Mouse (Mus musculus) kidney, embryonic 16.5 days (tissue): ENCODE data around the gene B4galnt3. TPM values are rescaled to one million over a fixed set of nuclear protein-coding genes. Genes with fewer than 3 reads are reported as not detected.

Experiments used
- ATAC-seq: fragments of 200-750 bp; cut with Nextera tagmentation; 2 replicates; pipeline ENCODE4 v1.8.0; 2017; ENCODE audit warnings: moderate TSS enrichment; ENCODE audit not compliant: low FRiP score, low TSS enrichment
- H3K27ac ChIP-seq: fragments of 300-500 bp; sonication (generic); 2 replicates; pipeline ENCODE4 v1.5.1; 2014; ENCODE audit warnings: low read length
- H3K27me3 ChIP-seq: fragments of 300-500 bp; sonication (generic); 2 replicates; pipeline ENCODE4 v1.6.1; 2014; ENCODE audit warnings: low read length, control low read depth, mixed read lengths; ENCODE audit not compliant: insufficient read depth
- H3K36me3 ChIP-seq: fragments of 300-500 bp; sonication (generic); 2 replicates; pipeline ENCODE4 v1.6.1; 2014; ENCODE audit warnings: low read length, control low read depth, mixed read lengths; ENCODE audit not compliant: insufficient read depth
- H3K4me1 ChIP-seq: fragments of 300-500 bp; sonication (generic); 2 replicates; pipeline ENCODE4 v1.6.1; 2014; ENCODE audit warnings: low read length, control low read depth, mixed read lengths; ENCODE audit not compliant: insufficient read depth
- H3K4me2 ChIP-seq: fragments of 300-500 bp; sonication (generic); replicated peaks from 2 replicates; pipeline ENCODE4 v1.6.1; 2014; ENCODE audit warnings: low read depth, low read length
- H3K4me3 ChIP-seq: fragments of 300-500 bp; sonication (generic); 2 replicates; pipeline ENCODE4 v1.5.1; 2014; ENCODE audit warnings: mild to moderate bottlenecking, low read length
- H3K9ac ChIP-seq: fragments of 300-500 bp; sonication (generic); replicated peaks from 2 replicates; pipeline ENCODE4 v1.6.1; 2014; ENCODE audit warnings: low read length
- H3K9me3 ChIP-seq: fragments of 300-500 bp; sonication (generic); 2 replicates; pipeline ENCODE4 v1.6.1; 2016; ENCODE audit warnings: low read length, control low read depth
- WGBS: fragments of 180-500 bp; shearing (Covaris S2); extraction: QIAGEN DNeasy Blood & Tissue Kit; methylation state at CpG from one replicate; pipeline ENCODE4 v1.1.7; 2014; 5-methylcytosine and 5-hydroxymethylcytosine counted together
- polyA plus RNA-seq: library from polyadenylated mRNA; unstranded; fragments of >200 nt; fragmentation: Nextera tagmentation; extraction: Ambion mirVana; gene quantifications from 2 replicates; pipeline ENCODE4 v1.2.1, GENCODE M21; 2015

B4galnt3 gene
- polyA plus RNA-seq, 1 experiment from 2014 or later: 2.4 TPM

GRCm38 (mm10) chr6:120185756-120186155 is 108.6 kb downstream of the B4galnt3 start:
- Histone ChIP-seq H3K27ac (no peak overlapping the region), H3K4me2 (no peak overlapping the region), H3K4me3 (no peak overlapping the region), H3K27me3 (no peaks in the 10 kb centered on the region), H3K9ac (no peak overlapping the region), H3K4me1 (peaks cover 15% of the 10 kb centered on the region), H3K9me3 (no peaks in the 10 kb centered on the region), H3K36me3 (no peaks in the 10 kb centered on the region)
- WGBS: 68% methylated on average over 7 of the region's 7 CpGs
- ATAC-seq: no peak

- no peaks in the 10 kb centered on the region for H3K36me3 ChIP-seq
- H3K4me2 ChIP-seq: no peak overlapping the region
- no peaks in the 10 kb centered on the region for H3K27me3 ChIP-seq
- WGBS: 92% methylated on average over 11 of the region's 12 CpGs
- H3K4me1 ChIP-seq: peaks cover 15% of the 10 kb centered on the region
- no peak overlapping the region for H3K9ac ChIP-seq
- no peak overlapping the region for H3K27ac ChIP-seq
- ATAC-seq: no peak
- H3K9me3 ChIP-seq: no peaks in the 10 kb centered on the region
- no peak overlapping the region for H3K4me3 ChIP-seq
Observed at GRCm38 (mm10) chr6:120185012-120185730, 109.2 kb downstream of the B4galnt3 start.

GRCm38 (mm10) chr6:120183771-120184170 is 110.6 kb downstream of the B4galnt3 start:
- WGBS: 90% methylated on average over 4 of the region's 4 CpGs
- H3K27me3 ChIP-seq: no peaks in the 10 kb centered on the region
- no peak overlapping the region for H3K9ac ChIP-seq
- H3K36me3 ChIP-seq: no peaks in the 10 kb centered on the region
- H3K27ac ChIP-seq: no peak overlapping the region
- no peak overlapping the region for H3K4me2 ChIP-seq
- no peaks in the 10 kb centered on the region for H3K9me3 ChIP-seq
- no peak for ATAC-seq
- peaks cover 14% of the 10 kb centered on the region for H3K4me1 ChIP-seq
- H3K4me3 ChIP-seq: no peak overlapping the region

DNA sequence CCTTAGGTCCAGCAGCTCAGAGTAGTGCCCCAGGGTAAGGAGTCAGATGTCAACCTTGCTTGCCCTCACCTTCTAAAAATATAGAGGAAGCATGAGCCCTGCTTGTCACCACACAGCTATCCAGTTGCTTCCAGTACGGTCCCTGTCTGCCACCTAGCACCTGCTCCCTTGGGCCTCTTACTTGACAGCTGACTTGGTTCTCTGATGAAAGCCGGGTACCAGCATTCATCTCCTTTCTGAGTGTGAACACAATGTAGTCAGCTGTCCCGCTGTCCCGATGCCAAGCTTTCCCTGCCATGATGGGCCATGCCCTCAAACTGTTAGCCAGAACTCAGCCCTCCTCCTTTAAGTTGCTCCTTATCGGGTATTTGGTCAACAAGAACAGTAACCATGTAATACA is 112.2 kb downstream of the B4galnt3 start:
- Histone ChIP-seq H3K27ac (no peak overlapping the region), H3K4me2 (no peak overlapping the region), H3K4me3 (no peak overlapping the region), H3K9me3 (no peaks in the 10 kb centered on the region), H3K4me1 (no peaks in the 10 kb centered on the region), H3K36me3 (no peaks in the 10 kb centered on the region), H3K27me3 (no peaks in the 10 kb centered on the region), H3K9ac (no peak overlapping the region)
- 84% methylated on average over 5 of the region's 5 CpGs for WGBS
- no peak for ATAC-seq

DNA sequence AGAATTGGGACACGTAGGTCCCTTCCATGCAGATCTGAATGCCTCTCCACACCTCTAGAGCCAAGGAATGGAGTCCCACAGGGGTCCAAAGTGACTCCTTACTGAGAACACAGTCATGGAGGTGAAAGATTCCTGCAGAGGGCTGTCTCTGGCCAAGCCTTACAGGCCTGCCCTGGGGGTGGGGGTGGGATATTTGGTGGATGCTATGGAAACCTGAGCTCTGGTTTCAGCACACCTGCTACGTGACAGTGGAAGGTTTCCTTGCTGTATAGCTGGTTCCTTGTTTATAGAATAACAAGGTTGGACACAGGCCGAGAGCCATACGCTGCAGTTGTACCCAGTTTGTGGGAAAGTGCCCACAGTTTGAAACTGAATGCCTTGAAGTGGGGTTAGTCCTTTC is 113.9 kb downstream of the B4galnt3 start:
- H3K9me3 ChIP-seq: no peaks in the 10 kb centered on the region
- no peak for ATAC-seq
- 58% methylated on average over 4 of the region's 4 CpGs for WGBS
- no peak overlapping the region for H3K4me2 ChIP-seq
- no peak overlapping the region for H3K27ac ChIP-seq
- H3K36me3 ChIP-seq: no peaks in the 10 kb centered on the region
- H3K4me1 ChIP-seq: no peaks in the 10 kb centered on the region
- H3K4me3 ChIP-seq: no peak overlapping the region
- no peaks in the 10 kb centered on the region for H3K27me3 ChIP-seq
- H3K9ac ChIP-seq: no peak overlapping the region

DNA sequence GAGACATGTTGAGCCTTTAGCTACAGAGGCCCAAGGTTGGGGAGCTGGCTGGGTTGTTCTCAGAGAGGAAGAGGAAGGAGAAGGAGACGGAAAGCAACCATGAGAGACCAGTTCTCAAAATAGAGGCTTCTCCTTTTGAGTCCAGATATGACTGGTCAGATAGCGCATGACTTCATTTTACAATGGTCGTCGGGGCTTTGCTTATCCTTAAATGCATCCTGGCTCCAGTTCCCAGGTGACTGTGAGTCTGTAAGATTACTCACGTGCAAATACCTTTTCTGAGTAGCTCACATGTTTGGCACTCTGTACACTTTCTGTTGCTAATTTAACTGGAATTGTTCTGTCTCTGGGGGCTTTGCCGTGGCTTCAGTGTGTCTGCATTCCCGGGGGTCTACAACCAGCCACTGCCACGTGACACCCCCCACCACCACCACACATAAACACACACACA is 114.6 kb downstream of the B4galnt3 start:
- ATAC-seq: no peak
- WGBS: 79% methylated on average over 8 of the region's 8 CpGs

GRCm38 (mm10) chr6:120179044-120179755 is 115.2 kb downstream of the B4galnt3 start:
- Histone ChIP-seq H3K4me2 (no peak overlapping the region), H3K27ac (no peak overlapping the region), H3K27me3 (no peaks in the 10 kb centered on the region), H3K9me3 (no peaks in the 10 kb centered on the region), H3K4me1 (no peaks in the 10 kb centered on the region), H3K9ac (no peak overlapping the region), H3K36me3 (no peaks in the 10 kb centered on the region), H3K4me3 (no peak overlapping the region)
- no peak for ATAC-seq
- WGBS: 91% methylated on average over 6 of the region's 6 CpGs

More for the DNA sequence above, 114.6 kb downstream of the B4galnt3 start:
- no peaks in the 10 kb centered on the region for H3K9me3 ChIP-seq
- no peaks in the 10 kb centered on the region for H3K4me1 ChIP-seq
- H3K4me2 ChIP-seq: no peak overlapping the region
- H3K4me3 ChIP-seq: no peak overlapping the region
- no peak overlapping the region for H3K27ac ChIP-seq
- H3K9ac ChIP-seq: no peak overlapping the region
- no peaks in the 10 kb centered on the region for H3K27me3 ChIP-seq
- no peaks in the 10 kb centered on the region for H3K36me3 ChIP-seq

DNA sequence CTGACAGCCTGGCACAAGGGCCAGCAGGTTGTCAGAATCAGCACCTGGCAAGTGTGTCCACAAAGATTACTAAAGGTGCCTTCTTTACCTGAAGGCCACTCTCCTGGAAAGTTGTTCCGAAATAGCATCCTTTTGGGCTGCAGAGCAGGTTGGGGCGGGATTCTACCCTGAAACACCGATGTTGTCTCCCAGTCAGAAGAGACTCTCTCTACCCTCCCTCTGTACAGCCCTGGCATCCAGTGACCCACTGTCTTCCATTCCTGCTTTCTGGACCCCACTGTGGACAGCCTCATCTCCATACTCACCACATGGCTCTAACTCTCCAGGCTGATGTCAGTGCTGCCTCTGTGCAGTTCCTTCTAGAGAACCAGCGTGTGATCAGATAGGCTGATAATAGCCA is 118.7 kb downstream of the B4galnt3 start:
- Histone ChIP-seq H3K4me1 (no peaks in the 10 kb centered on the region), H3K4me2 (no peak overlapping the region), H3K9me3 (no peaks in the 10 kb centered on the region), H3K27ac (no peak overlapping the region), H3K36me3 (no peaks in the 10 kb centered on the region), H3K9ac (no peak overlapping the region), H3K27me3 (no peaks in the 10 kb centered on the region), H3K4me3 (no peak overlapping the region)
- no peak for ATAC-seq
- WGBS: 93% methylated on average over 4 of the region's 4 CpGs

GRCm38 (mm10) chr6:120174602-120175115 is 119.7 kb downstream of the B4galnt3 start:
- H3K9me3 ChIP-seq: no peaks in the 10 kb centered on the region
- ATAC-seq: no peak; the same call in 1 of the 2 replicates
- peak overlapping the region; percentile 37; the same call in 1 of the 2 replicates for H3K27ac ChIP-seq
- H3K4me2 ChIP-seq: no peak overlapping the region
- no peaks in the 10 kb centered on the region for H3K4me1 ChIP-seq
- H3K9ac ChIP-seq: no peak overlapping the region
- WGBS: 52% methylated on average over 7 of the region's 7 CpGs
- H3K4me3 ChIP-seq: no peak overlapping the region
- H3K27me3 ChIP-seq: no peaks in the 10 kb centered on the region
- H3K36me3 ChIP-seq: no peaks in the 10 kb centered on the region
